Mouse (Mus musculus) brown adipose tissue, adult 24 weeks (tissue): Measurements from ENCODE around the gene Arl10. TPM values are rescaled to one million over a fixed set of nuclear protein-coding genes. Genes with fewer than 3 reads are reported as not detected.

ENCODE experiments used
- H3K27ac ChIP-seq: fragments of 200-500 bp; replicated peaks from 2 replicates; pipeline ENCODE4 v1.5.1; 2012; ENCODE audit warnings: low read depth, mild to moderate bottlenecking, low read length
- H3K4me1 ChIP-seq: fragments of 200-500 bp; 2 replicates; pipeline ENCODE4 v1.6.1; 2012; ENCODE audit warnings: low read length, mixed read lengths; ENCODE audit not compliant: control insufficient read depth, insufficient read depth, insufficient read length
- H3K4me3 ChIP-seq: fragments of 200-500 bp; 2 replicates; pipeline ENCODE4 v1.5.1; 2012; ENCODE audit warnings: low read depth, mild to moderate bottlenecking, low read length, moderate library complexity; ENCODE audit not compliant: insufficient read depth
- polyA plus RNA-seq: library from polyadenylated mRNA; stranded (reverse); fragments of >200 nt; gene quantifications from 2 replicates; pipeline ENCODE4 v1.2.4, GENCODE M21; 2012; ENCODE audit not compliant: missing spikeins, insufficient read depth, insufficient read length

Arl10 gene
- polyA plus RNA-seq, 1 experiment, result 3.7 TPM

DNA sequence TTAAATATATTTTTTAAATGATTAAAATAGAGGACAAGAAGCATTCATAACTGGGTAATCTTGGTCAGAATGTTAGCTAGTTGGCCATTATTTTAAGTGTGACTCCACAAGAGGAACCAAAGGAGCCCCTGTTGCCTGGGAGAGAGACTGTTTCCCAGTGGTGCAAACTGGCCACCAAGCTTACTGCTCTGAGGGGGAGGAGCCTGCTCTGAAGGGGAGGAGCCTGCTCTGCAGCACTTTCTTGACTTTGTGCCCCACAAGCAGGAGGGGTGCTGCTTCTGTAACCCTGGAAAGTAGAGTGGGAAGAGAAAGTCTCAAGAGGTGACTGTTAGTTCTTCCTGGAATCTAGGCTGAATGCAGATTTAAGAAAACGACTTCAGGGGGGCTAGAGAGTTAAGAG lies 5.5 kb upstream of the Arl10 start:
- no peak overlapping the region for H3K4me3 ChIP-seq
- H3K27ac ChIP-seq, result no peak overlapping the region
- no peaks in the 10 kb centered on the region for H3K4me1 ChIP-seq

DNA sequence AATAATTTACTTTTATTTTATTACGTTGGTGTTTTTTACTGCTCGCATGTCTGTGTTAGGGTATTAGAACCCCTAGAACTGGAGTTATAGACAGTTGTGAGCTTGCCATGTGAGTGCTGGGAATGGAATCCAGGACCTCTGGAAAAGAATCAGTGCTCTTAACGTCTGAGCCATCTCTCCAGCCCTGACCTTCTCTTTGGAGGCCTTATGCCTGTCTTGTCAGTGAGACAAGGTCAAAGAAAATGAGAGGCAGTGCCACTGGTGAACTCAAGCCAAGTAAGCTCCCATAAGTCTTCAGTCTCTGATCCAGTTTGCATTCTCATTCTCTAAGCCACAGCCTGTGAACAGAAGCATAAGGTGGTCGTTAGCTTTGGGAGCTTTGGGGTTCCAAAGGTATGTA lies 4.1 kb upstream of the Arl10 start:
- peaks cover 3% of the 10 kb centered on the region; the same call in 1 of the 2 replicates for H3K4me1 ChIP-seq
- H3K27ac ChIP-seq, result no peak overlapping the region
- H3K4me3 ChIP-seq, result no peak overlapping the region

DNA sequence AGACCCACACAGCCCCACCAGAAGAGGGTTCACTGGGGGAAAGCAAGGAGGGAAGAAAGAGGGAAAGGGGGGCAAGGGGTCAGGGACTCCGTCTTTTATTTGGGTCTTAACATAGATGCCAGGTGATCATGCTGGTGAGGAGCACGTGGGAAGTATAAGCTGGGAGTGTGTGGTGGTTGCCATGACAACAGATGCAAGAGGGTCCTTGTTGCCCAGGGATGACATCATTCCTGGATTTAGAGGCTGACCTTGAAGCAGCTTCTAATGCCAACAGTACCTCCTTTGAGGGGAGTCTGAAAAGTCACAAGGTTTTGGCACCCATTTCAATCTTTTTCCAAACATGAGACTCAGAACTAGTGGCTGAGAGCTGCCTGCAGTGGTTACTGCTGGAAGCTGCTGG lies 3.2 kb upstream of the Arl10 start:
- Histone ChIP-seq H3K4me1 (peaks cover 4% of the 10 kb centered on the region; the same call in 1 of the 2 replicates), H3K27ac (no peak overlapping the region), H3K4me3 (no peak overlapping the region)

- Histone ChIP-seq H3K27ac (no peak overlapping the region), H3K4me3 (no peak overlapping the region), H3K4me1 (peaks cover 4% of the 10 kb centered on the region; the same call in 1 of the 2 replicates)
These were observed 2.2 kb upstream of the Arl10 start for GRCm38 (mm10) chr13:54572621-54573020.

- Histone ChIP-seq H3K4me1 (peaks cover 4% of the 10 kb centered on the region; the same call in 1 of the 2 replicates), H3K27ac (peak overlapping the region; percentile 56; the same call in 1 of the 2 replicates), H3K4me3 (peak overlapping the region; percentile 87)
These were observed 674 bp downstream of the Arl10 start for GRCm38 (mm10) chr13:54575489-54575888.

- H3K27ac ChIP-seq, result peak overlapping the region; percentile 64
These were observed 3.1 kb downstream of the Arl10 start for GRCm38 (mm10) chr13:54577652-54578507.

GRCm38 (mm10) chr13:54581385-54581784 lies 6.6 kb downstream of the Arl10 start:
- no peak overlapping the region for H3K4me3 ChIP-seq
- no peak overlapping the region for H3K27ac ChIP-seq
- peaks cover 2% of the 10 kb centered on the region; the same call in 1 of the 2 replicates for H3K4me1 ChIP-seq

More at GRCm38 (mm10) chr13:54577652-54578507, 3.1 kb downstream of the Arl10 start:
- peak overlapping the region; percentile 4; the same call in 1 of the 2 replicates for H3K4me3 ChIP-seq
- peaks cover 4% of the 10 kb centered on the region; the same call in 1 of the 2 replicates for H3K4me1 ChIP-seq

DNA sequence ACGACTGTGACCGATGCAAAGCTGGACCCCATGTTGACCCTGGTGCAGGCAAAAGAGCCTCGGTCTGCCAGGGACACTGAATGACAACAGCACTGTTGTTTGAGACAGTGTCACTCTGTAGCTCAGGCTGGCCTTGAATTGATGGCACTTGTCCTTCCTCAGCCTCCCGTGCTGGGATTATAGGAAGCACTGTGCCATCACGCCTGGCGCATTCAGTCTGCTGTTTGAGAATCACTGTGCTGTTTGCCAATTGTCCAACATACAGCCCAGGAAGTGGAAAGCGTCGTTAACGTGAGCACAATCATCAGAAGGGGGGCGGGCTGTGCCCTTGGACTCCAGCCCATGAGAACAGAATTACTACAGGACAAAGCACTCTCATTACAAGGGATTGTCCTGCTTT lies 7.3 kb downstream of the Arl10 start:
- Histone ChIP-seq H3K27ac (no peak overlapping the region), H3K4me3 (no peak overlapping the region), H3K4me1 (peaks cover 2% of the 10 kb centered on the region; the same call in 1 of the 2 replicates)

GRCm38 (mm10) chr13:54582860-54583259 lies 8.0 kb downstream of the Arl10 start:
- Histone ChIP-seq H3K27ac (no peak overlapping the region), H3K4me1 (peaks cover 2% of the 10 kb centered on the region; the same call in 1 of the 2 replicates), H3K4me3 (no peak overlapping the region)

DNA sequence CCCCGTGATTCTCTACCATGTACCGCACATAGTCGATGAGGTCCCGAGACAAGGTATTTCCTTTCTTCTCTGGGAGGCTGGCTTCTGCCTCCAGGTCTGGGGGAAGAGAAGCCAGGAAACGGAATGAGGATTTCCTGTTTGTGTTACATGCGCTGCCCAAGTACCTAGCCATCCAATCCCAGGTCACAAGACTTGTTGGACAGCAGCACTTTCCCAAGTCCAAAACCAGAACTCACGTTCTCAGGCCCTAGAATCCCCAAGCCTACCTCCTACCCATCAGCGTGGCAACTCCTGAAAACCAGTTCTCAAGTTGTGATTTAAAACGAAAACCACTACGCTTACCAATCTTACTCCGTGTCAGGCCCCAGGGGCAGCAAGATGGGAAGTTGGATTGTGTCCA lies 11.0 kb downstream of the Arl10 start:
- peak overlapping the region; percentile 63 for H3K27ac ChIP-seq
- peak overlapping the region; percentile 8; the same call in 1 of the 2 replicates for H3K4me3 ChIP-seq
- H3K4me1 ChIP-seq, result peaks cover 2% of the 10 kb centered on the region; the same call in 1 of the 2 replicates

DNA sequence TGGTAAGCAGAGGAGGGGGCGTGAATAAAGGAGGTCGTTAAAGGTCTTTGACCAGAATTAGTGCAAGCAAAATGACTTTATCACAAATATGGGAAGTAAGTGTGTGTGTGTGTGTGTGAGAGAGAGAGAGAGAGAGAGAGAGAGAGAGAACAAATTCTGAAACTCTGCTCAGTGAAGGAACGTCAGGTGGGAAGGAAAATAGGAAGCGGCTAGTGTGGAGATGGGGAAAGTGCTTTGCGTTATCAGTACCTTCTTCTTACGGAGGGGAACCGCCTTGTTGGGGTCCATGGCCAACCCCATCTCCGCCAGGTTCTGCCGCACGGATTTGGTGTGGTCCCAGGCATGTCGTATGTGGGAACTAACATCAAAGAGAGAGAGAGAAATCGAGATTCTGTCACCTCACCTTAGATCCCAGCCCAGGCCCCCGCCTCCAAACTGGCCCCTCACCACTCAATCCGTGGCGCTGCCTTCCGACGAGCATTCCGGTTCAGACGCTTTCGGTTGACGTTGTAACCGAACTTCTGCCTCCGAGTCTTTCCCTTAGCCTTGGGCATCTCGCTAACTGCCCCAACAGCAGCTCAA lies 14.7 kb downstream of the Arl10 start:
- H3K4me3 ChIP-seq, result peak overlapping the region; percentile 77
- peak overlapping the region; percentile 46 for H3K27ac ChIP-seq

DNA sequence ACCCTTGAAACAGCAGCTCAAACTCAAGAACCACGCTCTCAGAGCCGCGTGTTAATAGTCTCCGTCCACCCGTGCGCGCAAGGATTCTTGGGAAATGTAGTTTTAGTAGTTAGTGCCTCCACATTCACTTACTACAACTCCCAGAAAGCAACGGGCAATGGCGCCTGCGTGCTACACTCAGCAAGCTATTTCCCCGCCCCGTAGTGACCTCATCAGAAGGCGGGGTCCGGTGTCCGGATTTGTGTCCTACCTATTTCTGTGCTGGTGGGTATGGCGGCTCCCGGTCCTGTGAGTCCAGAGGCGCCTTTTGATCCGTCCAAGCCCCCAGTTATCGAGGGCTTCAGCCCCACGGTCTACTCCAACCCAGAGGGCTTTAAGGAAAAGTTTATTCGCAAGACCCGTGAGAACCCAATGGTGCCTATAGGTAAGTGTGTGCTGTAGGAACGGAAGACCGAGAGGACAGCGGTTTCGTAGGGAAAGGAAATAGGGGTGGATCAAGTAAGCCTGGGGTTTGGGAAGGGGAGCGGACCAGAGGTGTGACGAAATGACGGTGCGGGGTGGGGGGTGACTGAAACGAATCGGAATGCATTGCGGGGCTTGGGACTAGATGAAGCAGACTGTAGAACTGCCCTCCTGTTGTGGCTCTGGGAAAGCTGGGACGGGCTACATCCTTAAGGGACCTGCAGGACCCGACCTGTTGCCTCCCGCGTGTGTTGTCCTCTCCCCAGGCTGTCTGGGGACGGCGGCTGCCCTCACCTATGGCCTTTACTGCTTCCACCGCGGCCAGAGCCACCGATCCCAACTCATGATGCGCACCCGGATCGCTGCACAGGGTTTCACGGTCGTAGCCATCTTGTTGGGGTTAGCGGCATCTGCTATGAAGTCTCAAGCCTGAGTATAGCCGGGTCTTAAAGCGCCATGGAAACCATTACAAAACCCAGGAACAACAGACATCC lies 15.5 kb downstream of the Arl10 start, which contains the start of the genes Nop16 and Higd2a:
TSS of gene Nop16 (minus strand) at position 95 of the 956 bp plus-strand sequence.
TSS of gene Higd2a (plus strand) at position 212 of the 956 bp plus-strand sequence.
- peak within 1 kb of the TSS; percentile 77 for H3K4me3 ChIP-seq
- peak within 1 kb of the TSS; percentile 86 for H3K27ac ChIP-seq
- H3K4me1 ChIP-seq, result peaks cover 7% of the 10 kb centered on the region; the same call in 1 of the 2 replicates

More for the DNA sequence above, 14.7 kb downstream of the Arl10 start:
- peaks cover 7% of the 10 kb centered on the region; the same call in 1 of the 2 replicates for H3K4me1 ChIP-seq

DNA sequence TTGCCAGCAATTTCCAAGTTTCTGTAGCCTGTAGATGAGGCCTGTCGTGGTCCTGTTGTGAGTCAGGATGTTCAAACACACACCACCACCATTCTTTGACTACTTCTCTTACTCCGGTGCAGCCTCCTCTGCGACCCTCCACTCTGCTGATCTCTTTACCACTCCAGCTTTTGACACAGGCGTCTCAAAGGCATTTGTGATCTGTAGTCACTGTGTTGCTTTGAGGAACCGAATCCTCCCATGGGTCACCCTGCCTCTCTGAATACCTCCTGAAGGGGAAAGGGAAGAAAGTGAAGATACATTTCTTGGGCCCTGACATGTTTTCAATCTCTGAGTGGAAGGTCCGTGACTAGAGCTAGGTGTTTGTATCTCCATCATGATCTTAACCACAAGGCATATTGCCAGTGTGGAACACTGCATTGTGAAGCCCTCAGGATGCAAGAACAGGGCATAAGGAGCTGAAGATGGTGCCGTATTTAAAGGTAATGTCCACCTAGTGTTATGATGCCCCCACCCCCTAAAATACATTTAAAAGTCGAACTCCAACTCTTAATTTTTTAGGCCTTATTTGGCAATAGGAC lies 17.1 kb downstream of the Arl10 start:
- H3K4me1 ChIP-seq, result peaks cover 9% of the 10 kb centered on the region
- H3K4me3 ChIP-seq, result peak overlapping the region; percentile 75
- H3K27ac ChIP-seq, result no peak overlapping the region

DNA sequence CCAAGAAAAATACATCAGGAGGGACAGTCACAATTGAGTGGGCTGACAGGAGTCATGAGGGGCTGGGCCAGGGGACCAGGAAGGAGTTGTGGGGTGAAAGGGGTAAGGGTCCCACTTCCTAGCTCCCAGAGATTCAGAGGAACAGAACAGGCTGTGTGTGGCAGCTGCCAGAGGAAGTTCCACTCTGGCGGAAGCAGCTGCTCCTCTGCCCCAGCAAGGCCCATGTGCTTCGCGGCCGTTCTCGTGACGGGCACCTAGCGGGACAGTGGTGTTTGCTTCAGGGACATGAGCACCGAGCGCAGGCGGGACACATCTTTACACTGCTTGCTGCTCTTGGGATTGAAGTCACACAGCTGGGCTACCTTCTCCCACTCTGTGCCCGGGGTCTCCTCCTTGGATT lies 18.8 kb downstream of the Arl10 start:
- Histone ChIP-seq H3K4me3 (no peak overlapping the region), H3K4me1 (peaks cover 10% of the 10 kb centered on the region), H3K27ac (no peak overlapping the region)
